Mouse (Mus musculus) bone marrow macrophage, adult 2 months (primary cell): ENCODE data around the gene Slc2a5.

Source experiments
- CTCF ChIP-seq: IDR thresholded peaks from 2 replicates; pipeline ENCODE4 v1.5.1; 2012; ENCODE audit warnings: low read depth, mild to moderate bottlenecking, low read length, moderate library complexity
- POLR2A ChIP-seq: IDR thresholded peaks from 2 replicates; pipeline ENCODE4 v1.6.1; 2012; ENCODE audit warnings: mild to moderate bottlenecking, low read depth, low read length, borderline replicate concordance

DNA sequence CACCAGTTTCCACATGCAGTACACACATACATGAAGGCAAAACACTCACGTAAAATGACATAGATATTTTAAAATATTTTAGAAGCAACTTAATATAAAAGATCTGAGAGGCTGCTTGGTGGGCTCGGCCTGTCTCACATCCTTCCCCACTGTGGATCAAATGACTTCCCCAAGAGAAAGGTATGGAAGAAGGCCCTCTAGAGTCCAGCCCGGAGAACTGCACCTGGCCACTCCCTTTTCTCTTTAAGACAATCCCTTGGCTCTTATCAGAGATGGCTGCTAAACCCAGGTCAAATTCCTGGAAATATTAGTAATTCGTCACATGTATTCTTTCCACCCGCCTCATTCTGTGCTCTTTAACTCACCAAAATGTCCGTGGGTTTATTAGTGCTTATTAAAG, 920 bp upstream of the Slc2a5 start:
- no peak for TF ChIP-seq CTCF
- TF ChIP-seq POLR2A: no peak
